Mouse (Mus musculus) inflammation-experienced regulatory T-cells, adult 6 months (primary cell): Measurements from ENCODE around the gene Fbxl17. TPM values are rescaled to one million over a fixed set of nuclear protein-coding genes. Genes with fewer than 3 reads are reported as not detected.

Experiments used
- ATAC-seq: one replicate; pipeline ENCODE4 v1.8.0; 2017
- polyA plus RNA-seq, 3 experiments: library from polyadenylated mRNA; unstranded; fragments of 100-300 nt; shearing (Covaris generic); gene quantifications; one replicate each; pipeline ENCODE4 v1.2.1; 2017

Fbxl17 gene
- polyA plus RNA-seq, 3 experiments from 2014 or later, result 6.2 to 10.4 (median 6.8) TPM

GRCm38 (mm10) chr17:63459712-63460495, 39.9 kb downstream of the Fbxl17 start:
- no peak for ATAC-seq

- ATAC-seq, result no peak
Observed at GRCm38 (mm10) chr17:63458052-63458451, 41.8 kb downstream of the Fbxl17 start.

GRCm38 (mm10) chr17:63451311-63452006, 48.4 kb downstream of the Fbxl17 start:
- ATAC-seq, result no peak

GRCm38 (mm10) chr17:63447691-63448090, 52.1 kb downstream of the Fbxl17 start:
- no peak for ATAC-seq

- no peak for ATAC-seq
Observed at GRCm38 (mm10) chr17:63446971-63447679, 52.7 kb downstream of the Fbxl17 start.

GRCm38 (mm10) chr17:63445212-63445611, 54.6 kb downstream of the Fbxl17 start:
- ATAC-seq, result no peak

- no peak for ATAC-seq
Observed at GRCm38 (mm10) chr17:63437424-63437823, 62.4 kb downstream of the Fbxl17 start.

GRCm38 (mm10) chr17:63434081-63434480, 65.7 kb downstream of the Fbxl17 start:
- no peak for ATAC-seq

GRCm38 (mm10) chr17:63431650-63432049, 68.2 kb downstream of the Fbxl17 start:
- no peak for ATAC-seq

- ATAC-seq, result peak; percentile 38
Observed at GRCm38 (mm10) chr17:63430395-63431075, 69.3 kb downstream of the Fbxl17 start.

GRCm38 (mm10) chr17:63423851-63424250, 76.0 kb downstream of the Fbxl17 start:
- ATAC-seq, result no peak

GRCm38 (mm10) chr17:63422685-63423084, 77.1 kb downstream of the Fbxl17 start:
- ATAC-seq, result no peak

- no peak for ATAC-seq
Observed at GRCm38 (mm10) chr17:63421864-63422263, 78.0 kb downstream of the Fbxl17 start.

GRCm38 (mm10) chr17:63419503-63419902, 80.3 kb downstream of the Fbxl17 start:
- no peak for ATAC-seq

GRCm38 (mm10) chr17:63413973-63414580, 85.7 kb downstream of the Fbxl17 start:
- peak; percentile 63 for ATAC-seq

GRCm38 (mm10) chr17:63411564-63411963, 88.3 kb downstream of the Fbxl17 start:
- ATAC-seq, result no peak

- ATAC-seq, result no peak
Observed at GRCm38 (mm10) chr17:63410101-63410500, 89.7 kb downstream of the Fbxl17 start.

- no peak for ATAC-seq
Observed at GRCm38 (mm10) chr17:63405955-63406354, 93.9 kb downstream of the Fbxl17 start.

- peak; percentile 67 for ATAC-seq
Observed at GRCm38 (mm10) chr17:63405471-63405870, 94.3 kb downstream of the Fbxl17 start.

- ATAC-seq, result peak; percentile 11
Observed at GRCm38 (mm10) chr17:63404968-63405367, 94.8 kb downstream of the Fbxl17 start.

GRCm38 (mm10) chr17:63403801-63404415, 95.9 kb downstream of the Fbxl17 start:
- peak; percentile 73 for ATAC-seq
